Mouse (Mus musculus) brain, embryonic 14.5 days (tissue): ENCODE measurements around the gene Mslnl.

Source experiments
- CTCF ChIP-seq: fragments of 200-500 bp; IDR thresholded peaks from 2 replicates; pipeline ENCODE4 v1.5.1; 2012; ENCODE audit warnings: inconsistent platforms, mild to moderate bottlenecking, moderate library complexity, borderline replicate concordance; ENCODE audit not compliant: insufficient read depth, insufficient read length; ENCODE audit errors: extremely low read depth
- POLR2A ChIP-seq: fragments of 200-500 bp; IDR thresholded peaks from 2 replicates; pipeline ENCODE4 v1.6.1; 2012; ENCODE audit warnings: mild to moderate bottlenecking, inconsistent platforms, borderline replicate concordance; ENCODE audit not compliant: poor library complexity, insufficient read depth, insufficient read length, severe bottlenecking; ENCODE audit errors: extremely low read depth

DNA sequence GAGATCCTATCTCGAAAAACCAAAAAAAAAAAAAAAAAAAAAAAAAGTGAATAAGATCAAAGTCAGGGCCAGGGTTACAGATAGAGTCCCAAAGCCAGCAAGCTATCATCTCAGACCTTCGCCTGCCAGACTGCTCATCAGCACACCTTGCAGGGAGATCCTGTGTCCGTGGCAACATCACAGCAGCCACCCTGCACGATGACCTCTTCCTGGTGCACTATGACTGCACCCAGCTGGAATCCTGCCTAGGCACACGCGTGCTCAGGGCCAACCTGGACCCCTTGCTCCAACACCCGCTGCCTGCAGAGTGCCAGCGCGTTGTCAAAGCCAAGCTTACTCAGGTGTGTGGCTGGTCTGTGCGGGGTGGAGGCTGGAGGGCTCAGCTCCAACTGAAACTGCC lies 8.5 kb downstream of the Mslnl start:
- TF ChIP-seq POLR2A (no peak), CTCF (no peak)
